Mouse (Mus musculus) heart, adult 11 months (tissue): ENCODE data around the gene Rhbdl1.

Experiments
- DNase-seq: peaks from one replicate; pipeline ENCODE4 v3.0.0; 2022

Rhbdl1 gene

GRCm38 (mm10) chr17:25838904-25839303 is 1.8 kb upstream of the Rhbdl1 start:
- DNase-seq: peak; percentile 86

DNA sequence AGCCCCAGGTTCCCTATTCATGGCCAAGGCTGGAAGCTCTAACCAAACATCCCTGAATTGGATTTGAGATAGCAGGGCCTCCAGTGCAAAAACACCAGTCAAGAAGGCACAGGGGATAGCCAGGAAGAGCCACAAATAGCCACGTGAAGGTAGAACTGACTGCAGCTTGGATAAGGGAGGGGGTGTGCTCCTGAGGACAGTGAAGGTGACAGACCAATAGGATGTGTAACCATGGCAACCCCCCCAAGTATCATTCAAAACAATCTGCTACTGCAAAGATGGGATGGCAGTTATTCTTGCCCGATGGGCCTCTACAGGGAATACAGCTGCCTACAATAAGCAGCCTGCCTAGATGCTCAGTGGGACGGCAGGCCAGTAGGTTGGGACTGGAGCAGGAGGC is 438 bp upstream of the Rhbdl1 start:
- peak; percentile 89 for DNase-seq

DNA sequence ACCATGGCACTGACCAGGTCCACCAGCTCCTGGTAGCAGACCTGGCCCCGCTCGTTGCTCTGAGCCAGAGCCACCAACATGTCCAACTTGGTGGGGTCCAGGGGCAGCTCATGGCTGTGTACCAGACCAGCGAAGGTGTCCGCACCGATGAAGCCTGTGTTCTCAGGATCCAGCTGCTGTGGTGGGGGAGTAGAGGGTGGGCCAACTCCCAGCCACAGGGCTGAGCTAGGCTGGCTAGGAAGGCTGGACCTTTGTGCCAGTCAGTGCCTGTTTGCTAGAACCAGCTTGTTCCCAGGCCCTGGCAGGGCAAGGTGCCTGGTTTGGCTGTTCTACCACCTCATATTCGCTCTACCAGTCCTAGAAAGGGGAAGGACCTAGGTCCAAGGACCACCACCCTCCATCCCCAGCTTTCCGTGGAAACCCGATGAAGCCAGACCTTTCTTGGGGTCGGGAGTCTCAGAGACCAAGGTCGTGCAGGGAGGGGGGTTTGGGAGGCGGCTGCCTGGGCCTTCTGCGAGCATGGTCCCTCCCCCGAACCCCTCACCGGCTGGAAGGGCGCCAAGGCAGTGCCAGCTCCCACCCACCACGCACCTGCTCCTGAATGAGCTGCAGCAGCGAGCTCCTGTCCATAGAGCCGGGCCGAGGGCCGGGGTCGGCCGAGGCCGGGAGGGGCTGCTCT is 559 bp downstream of the Rhbdl1 start:
- DNase-seq: peak; percentile 95

GRCm38 (mm10) chr17:25835816-25836215 is 1.3 kb downstream of the Rhbdl1 start:
- DNase-seq: peak; percentile 96

DNA sequence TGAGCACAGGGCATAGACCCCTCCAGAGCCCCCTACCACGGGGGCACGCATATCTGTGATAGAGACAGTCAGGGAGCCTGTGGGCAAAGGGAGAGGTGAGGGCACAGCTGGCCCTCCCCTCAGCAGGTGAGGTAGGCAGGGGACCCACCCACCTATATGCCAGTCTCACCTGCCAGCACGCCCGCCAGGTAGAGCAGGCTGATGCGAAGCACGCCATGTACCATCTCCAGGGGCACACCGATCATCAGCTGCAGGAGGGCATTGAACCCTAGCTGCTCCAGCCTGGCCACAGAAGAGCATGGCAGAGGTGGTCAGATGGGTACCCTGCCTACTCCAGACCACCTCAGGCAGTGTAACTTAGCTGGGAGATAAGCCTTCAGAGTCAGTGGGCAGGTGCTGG is 1.8 kb downstream of the Rhbdl1 start:
- peak; percentile 96 for DNase-seq

DNA sequence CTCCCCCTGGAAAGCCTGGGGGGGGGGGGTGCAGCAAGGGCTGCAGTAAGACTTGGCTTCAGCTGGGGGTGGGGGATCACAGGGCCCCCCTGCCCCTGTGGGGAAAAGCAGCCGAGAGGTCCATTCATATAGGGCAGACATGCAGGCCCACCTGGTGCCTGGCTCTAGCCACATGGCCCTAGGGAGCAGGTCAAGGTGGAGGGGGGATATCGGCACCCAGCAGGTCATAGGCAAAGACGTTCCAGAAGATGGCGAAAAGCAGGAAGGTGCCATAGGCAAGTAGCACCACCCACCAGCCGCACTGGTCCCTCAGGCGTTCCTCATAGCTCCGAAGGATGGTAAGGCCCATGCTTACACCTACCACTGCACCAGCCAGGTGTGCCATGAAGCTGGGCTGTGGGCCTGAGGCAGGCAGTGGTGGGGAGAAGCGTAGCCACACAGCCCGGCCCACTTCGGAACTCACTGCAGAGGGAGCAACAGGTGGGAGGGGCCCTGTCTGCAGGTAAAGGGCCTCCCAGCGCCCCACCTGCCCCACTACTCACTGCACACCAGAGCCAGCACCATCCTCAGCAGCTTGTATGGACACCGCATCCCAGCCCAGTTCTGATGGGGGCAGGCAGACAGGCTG is 2.4 kb downstream of the Rhbdl1 start:
- peak; percentile 97 for DNase-seq

DNA sequence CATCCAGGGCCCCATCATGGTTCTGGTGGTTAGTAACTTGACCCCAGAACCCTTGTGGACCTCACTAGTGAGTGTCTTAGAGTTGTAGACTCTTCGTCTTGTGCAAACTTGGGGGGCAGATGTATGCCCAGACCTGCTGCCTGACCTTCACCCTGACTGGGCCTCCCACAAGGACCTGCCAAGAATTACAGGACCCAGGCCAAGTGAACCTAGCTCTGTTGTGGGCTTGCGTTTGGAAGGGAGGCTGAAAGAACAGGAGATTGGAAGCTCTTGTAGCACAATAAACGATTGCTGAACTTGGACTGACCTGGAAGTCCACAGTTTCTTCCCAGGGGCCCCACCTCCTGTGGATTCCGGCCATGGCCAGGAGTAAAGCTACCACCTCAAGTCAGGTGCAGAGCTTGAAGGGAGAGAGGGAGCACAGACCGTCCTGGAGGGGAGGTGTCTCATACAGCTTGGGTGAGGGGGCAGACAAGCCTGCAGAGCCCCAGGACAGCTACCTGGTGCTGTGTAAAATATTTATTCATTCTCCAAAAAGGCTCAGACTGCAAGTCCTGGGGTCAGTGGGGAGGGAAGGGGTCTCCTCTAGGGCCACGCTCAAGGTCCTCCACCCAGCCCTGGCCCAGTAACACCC is 3.0 kb downstream of the Rhbdl1 start:
- peak; percentile 96 for DNase-seq

DNA sequence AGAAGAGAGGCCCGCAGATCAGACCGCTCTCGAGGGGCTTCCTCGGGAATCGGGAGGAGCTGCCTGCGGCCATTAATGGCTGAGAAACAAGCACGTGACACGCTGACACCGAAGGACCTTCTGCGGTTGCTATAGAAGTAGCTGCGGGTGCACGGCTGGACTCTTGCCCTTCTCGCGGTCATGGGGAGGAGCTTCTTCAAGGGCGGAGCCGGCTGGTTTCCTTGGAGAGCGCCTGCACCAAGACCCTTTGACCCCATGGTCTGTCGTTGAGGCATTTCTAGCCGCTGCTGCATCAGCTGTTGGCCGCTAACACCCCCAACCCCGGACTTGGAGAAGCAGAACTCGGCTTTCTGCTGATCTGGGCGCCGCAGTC is 3.8 kb downstream of the Rhbdl1 start, which contains the start of gene Stub1:
Stub1 (minus strand) TSS at position 114 of the 373 bp plus-strand sequence.
- DNase-seq: peak; percentile 99

- DNase-seq: peak; percentile 100
These were observed 4.4 kb downstream of the Rhbdl1 start for GRCm38 (mm10) chr17:25832436-25833290.

- DNase-seq: peak; percentile 96
These were observed 5.4 kb downstream of the Rhbdl1 start for GRCm38 (mm10) chr17:25831451-25832281.

DNA sequence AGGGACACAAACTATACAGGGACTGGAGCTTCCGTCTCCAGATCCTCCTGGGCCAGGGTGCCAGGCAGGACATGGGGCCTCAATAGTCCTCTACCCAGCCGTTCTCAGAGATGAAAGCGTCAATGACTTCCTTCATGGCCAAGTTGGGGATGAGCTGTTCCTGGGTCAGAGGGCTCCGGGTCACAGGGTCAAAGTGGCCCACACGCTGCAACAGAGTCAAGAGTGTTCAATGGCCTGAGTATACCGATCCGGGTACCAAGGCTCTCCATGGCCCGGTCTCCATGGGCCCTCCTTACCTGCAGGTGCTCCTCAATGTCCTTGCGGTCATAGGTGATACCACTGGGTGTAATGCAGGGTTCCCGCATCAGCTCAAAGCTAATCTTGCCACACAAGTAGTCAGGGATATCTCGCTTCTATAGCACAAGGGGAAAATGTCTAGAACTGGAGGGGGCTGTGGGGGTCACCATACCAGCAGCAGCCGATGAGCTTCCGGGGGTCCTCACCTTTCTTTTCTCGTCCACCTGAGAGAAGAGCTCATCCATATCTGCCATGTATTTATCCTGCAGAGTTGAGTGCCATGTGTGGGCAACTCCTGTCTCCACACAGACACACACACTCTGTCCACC is 6.2 kb downstream of the Rhbdl1 start:
- DNase-seq: peak; percentile 95

- DNase-seq: peak; percentile 92
These were observed 6.8 kb downstream of the Rhbdl1 start for GRCm38 (mm10) chr17:25830200-25830753.

GRCm38 (mm10) chr17:25829558-25830017 is 7.5 kb downstream of the Rhbdl1 start:
- peak; percentile 94 for DNase-seq

GRCm38 (mm10) chr17:25828712-25829557 is 8.2 kb downstream of the Rhbdl1 start, which contains the start of gene Jmjd8:
Gene Jmjd8, plus strand, starts transcription at chr17:25828867.
- peak; percentile 98 for DNase-seq

- no peak for DNase-seq
These were observed 8.9 kb downstream of the Rhbdl1 start for GRCm38 (mm10) chr17:25828223-25828594.

DNA sequence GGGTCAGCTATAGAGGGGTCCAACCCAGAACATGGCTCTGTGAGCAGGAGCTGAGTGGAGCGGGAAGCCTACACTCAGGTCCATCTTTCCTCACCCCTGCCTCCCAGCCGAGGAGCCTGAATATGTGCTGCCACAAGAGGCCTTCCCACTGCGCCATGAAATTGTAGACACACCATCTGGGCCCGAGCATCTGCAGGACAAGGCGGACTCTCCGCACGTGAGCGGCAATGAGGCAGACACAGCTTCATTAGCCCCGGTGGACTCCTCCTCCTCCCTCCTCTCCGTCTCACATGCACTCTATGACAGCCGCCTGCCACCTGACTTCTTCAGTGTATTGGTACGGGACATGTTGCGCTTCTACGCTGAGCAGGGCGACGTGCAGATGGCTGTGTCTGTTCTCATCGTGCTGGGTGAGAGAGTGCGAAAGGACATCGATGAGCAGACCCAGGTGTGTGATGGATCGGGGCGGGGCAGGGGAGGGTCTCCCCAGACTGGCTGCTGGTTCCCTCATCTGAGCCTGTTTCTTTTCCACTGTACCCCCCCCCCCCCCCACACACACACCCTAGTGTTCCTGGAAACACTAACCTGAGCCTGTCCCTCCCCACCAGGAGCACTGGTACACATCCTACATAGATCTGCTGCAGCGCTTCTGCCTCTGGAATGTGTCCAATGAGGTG is 9.4 kb downstream of the Rhbdl1 start:
- DNase-seq: peak; percentile 95

GRCm38 (mm10) chr17:25827011-25827410 is 10.1 kb downstream of the Rhbdl1 start:
- peak; percentile 91 for DNase-seq

- DNase-seq: peak; percentile 92
These were observed 11.0 kb downstream of the Rhbdl1 start for GRCm38 (mm10) chr17:25825984-25826570.

DNA sequence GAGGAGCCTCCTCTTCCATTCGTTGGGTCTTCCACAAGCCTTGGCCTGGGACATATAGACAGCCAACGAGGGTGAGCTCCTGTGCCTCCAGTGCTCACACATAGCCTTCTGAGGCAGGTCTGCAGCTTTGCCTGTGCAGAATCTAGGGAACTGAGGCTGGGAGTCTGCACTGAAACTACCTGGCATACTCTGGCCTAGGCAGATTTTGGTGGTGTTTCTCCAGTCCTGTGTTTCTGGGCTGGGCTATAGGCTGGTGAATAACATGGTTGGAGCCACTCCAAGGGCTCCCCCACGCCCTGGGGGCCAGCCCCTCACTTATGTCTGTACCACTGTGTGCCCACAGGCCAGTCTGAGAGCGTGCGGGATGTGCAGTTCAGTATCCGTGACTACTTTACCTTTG is 11.8 kb downstream of the Rhbdl1 start:
- peak; percentile 91 for DNase-seq
